Mouse (Mus musculus) brain, embryonic 14.5 days (tissue): ENCODE results near the gene Prkg1.

Experiments
- CTCF ChIP-seq: fragments of 200-500 bp; IDR thresholded peaks from 2 replicates; pipeline ENCODE4 v1.5.1; 2012; ENCODE audit warnings: inconsistent platforms, mild to moderate bottlenecking, moderate library complexity, borderline replicate concordance; ENCODE audit not compliant: insufficient read depth, insufficient read length; ENCODE audit errors: extremely low read depth
- POLR2A ChIP-seq: fragments of 200-500 bp; IDR thresholded peaks from 2 replicates; pipeline ENCODE4 v1.6.1; 2012; ENCODE audit warnings: mild to moderate bottlenecking, inconsistent platforms, borderline replicate concordance; ENCODE audit not compliant: poor library complexity, insufficient read depth, insufficient read length, severe bottlenecking; ENCODE audit errors: extremely low read depth

GRCm38 (mm10) chr19:31369116-31369515 lies 395.7 kb downstream of the Prkg1 start:
- TF ChIP-seq CTCF (no peak), POLR2A (no peak)
